Mouse (Mus musculus): Measurements from ENCODE around the gene Ablim2.

GRCm38 (mm10) chr5:35737231-35737901 lies 20.3 kb upstream of the Ablim2 start:
- TF ChIP-seq CTCF (IDR thresholded peaks at IDR 0.05; ENCODE audit: low read depth), result no peak
- no peak; the same call in 1 of the 2 replicates for TF ChIP-seq EP300 (IDR thresholded peaks at IDR 0.05; ENCODE audit: low read depth)
